In genomic region chr12:40463828-40464227, GRCm38 (mm10) we compare ENCODE assay signal across 20 mouse cellular contexts. TPM values are rescaled to one million over a fixed set of nuclear protein-coding genes. Genes with fewer than 3 reads are reported as not detected.
A peak's percentile ranks its signal among the peaks of the same experiment; 100 is the strongest.
DNase-seq lines count a peak whose midpoint lies in the region; ATAC-seq and TF ChIP-seq lines count a peak whose summit lies in the region.
"Had no signal": no experiment of that assay in that cellular context is flagged by ENCODE, and none has a peak within 500 bp of the region (broad histone marks: within the 10 kb centered on the region; RNA-seq: fewer than 3 reads in every experiment).

No protein-coding gene starts in this region.

- H3K4me1 ChIP-seq in hindbrain, postnatal 0 days (ENCODE audit: insufficient read depth, low read length) = peaks cover 28% of the 10 kb centered on the region
- H3K4me1 ChIP-seq in hindbrain, embryonic 11.5 days (replicated peaks; ENCODE audit: control insufficient read depth, insufficient read depth, low read length) = 0 out of 2 replicates have a peak, but pooled peaks cover 2% of the 10 kb centered on the region
- peaks cover 66% of the 10 kb centered on the region for H3K4me1 ChIP-seq in neural tube, embryonic 13.5 days (replicated peaks)

- no peaks in the 10 kb centered on the region for H3K27me3 ChIP-seq in hindbrain, postnatal 0 days (ENCODE audit: insufficient read depth, low read length)
- H3K27me3 ChIP-seq in hindbrain, embryonic 11.5 days (ENCODE audit: control insufficient read depth, insufficient read depth, low read length) = no peaks in the 10 kb centered on the region
- H3K27me3 ChIP-seq in neural tube, embryonic 13.5 days = no peaks in the 10 kb centered on the region
- H3K27me3 ChIP-seq: embryonic facial prominence, embryonic 15.5 days; limb, embryonic 15.5 days; neural tube, embryonic 15.5 days; Patski had no signal

- TF ChIP-seq CTCF in gastrocnemius, adult 2 months (IDR thresholded peaks at IDR 0.05) = no peak
- TF ChIP-seq CTCF in hindbrain, postnatal 0 days (IDR thresholded peaks at IDR 0.05; ENCODE audit: low read depth) = no peak

- H3K27ac ChIP-seq in gastrocnemius, adult 2 months = peak overlapping the region; percentile 81
- peak overlapping the region; percentile 46; the same call in 1 of the 2 replicates for H3K27ac ChIP-seq in hindbrain, postnatal 0 days
- H3K27ac ChIP-seq in hindbrain, embryonic 11.5 days (ENCODE audit: low read depth, low read length) = no peak overlapping the region
- 0 out of 2 replicates have a peak overlapping the region, but pooled peaks have one; percentile 42 for H3K27ac ChIP-seq in neural tube, embryonic 13.5 days (replicated peaks)
- H3K27ac ChIP-seq: embryonic facial prominence, embryonic 15.5 days; limb, embryonic 15.5 days; neural tube, embryonic 15.5 days had no signal

- H3K4me2 ChIP-seq in hindbrain, postnatal 0 days (ENCODE audit: low read depth, low read length) = no peak overlapping the region
- no peak overlapping the region for H3K4me2 ChIP-seq in hindbrain, embryonic 11.5 days (replicated peaks; ENCODE audit: low read depth, low read length)
- no peak overlapping the region for H3K4me2 ChIP-seq in neural tube, embryonic 13.5 days
- H3K4me2 ChIP-seq: embryonic facial prominence, embryonic 15.5 days; limb, embryonic 15.5 days; neural tube, embryonic 15.5 days had no signal

- H3K9ac ChIP-seq in hindbrain, postnatal 0 days (replicated peaks; ENCODE audit: low read length) = no peak overlapping the region
- H3K9ac ChIP-seq in hindbrain, embryonic 11.5 days (ENCODE audit: low read depth, low read length) = no peak overlapping the region
- no peak overlapping the region for H3K9ac ChIP-seq in neural tube, embryonic 13.5 days
- H3K9ac ChIP-seq: embryonic facial prominence, embryonic 15.5 days; limb, embryonic 15.5 days; liver, postnatal 0 days; neural tube, embryonic 15.5 days had no signal

- ATAC-seq in hindbrain, postnatal 0 days = no peak
- no peak for ATAC-seq in hindbrain, embryonic 11.5 days (ENCODE audit: low FRiP score)
- ATAC-seq in neural tube, embryonic 13.5 days (ENCODE audit: low read depth) = no peak
- ATAC-seq: activated CD4-positive, CD25-positive, alpha-beta regulatory T cell, adult 4 months; liver, postnatal 0 days; Patski had no signal

- WGBS in hindbrain, postnatal 0 days = 52% methylated on average over 2 of the region's 2 CpGs
- WGBS in hindbrain, embryonic 11.5 days = 67% methylated on average over 2 of the region's 2 CpGs
- WGBS in neural tube, embryonic 13.5 days = 57% methylated on average over 2 of the region's 2 CpGs

- peak overlapping the region; percentile 46 for H3K4me3 ChIP-seq in gastrocnemius, adult 2 months
- H3K4me3 ChIP-seq in hindbrain, postnatal 0 days (ENCODE audit: low read length) = no peak overlapping the region
- no peak overlapping the region for H3K4me3 ChIP-seq in hindbrain, embryonic 11.5 days (ENCODE audit: low read depth, low read length)
- no peak overlapping the region for H3K4me3 ChIP-seq in neural tube, embryonic 13.5 days
- H3K4me3 ChIP-seq: embryonic facial prominence, embryonic 15.5 days; limb, embryonic 15.5 days; midbrain, embryonic 10.5 days; neural tube, embryonic 15.5 days had no signal

- no peak for DNase-seq in gastrocnemius, adult 2 months
- no peak for DNase-seq in gastrocnemius, postnatal 25 days
- no peak for DNase-seq in hindbrain, postnatal 0 days (ENCODE audit: low spot score)
- no peak for DNase-seq in hindbrain, embryonic 11.5 days (ENCODE audit: low spot score)
- DNase-seq in neural tube, embryonic 10.5 days (ENCODE audit: extremely low spot score, low spot score) = no peak
- no peak for DNase-seq in embryo, embryonic 11 days
- no peak for DNase-seq in gastrocnemius, adult 18-20 months (ENCODE audit: low spot score)
- DNase-seq: adrenal gland, postnatal 14 days; kidney, adult 18-20 months; kidney, postnatal 25 days; liver, postnatal 0 days; right cerebral cortex, postnatal 4 days; thymus, postnatal 14 days had no signal

- no peaks in the 10 kb centered on the region for H3K36me3 ChIP-seq in hindbrain, postnatal 0 days (ENCODE audit: insufficient read depth, low read length)
- H3K36me3 ChIP-seq in hindbrain, embryonic 11.5 days (ENCODE audit: control insufficient read depth, insufficient read depth, low read length) = no peaks in the 10 kb centered on the region
- no peaks in the 10 kb centered on the region for H3K36me3 ChIP-seq in neural tube, embryonic 13.5 days
- H3K36me3 ChIP-seq: embryonic facial prominence, embryonic 15.5 days; limb, embryonic 15.5 days; midbrain, embryonic 10.5 days; neural tube, embryonic 15.5 days had no signal

- intact Hi-C loops in gastrocnemius, adult 2 months (cut with DNase I) = no loop called here

- H3K9me3 ChIP-seq in hindbrain, postnatal 0 days (ENCODE audit: low read length) = no peaks in the 10 kb centered on the region
- H3K9me3 ChIP-seq in hindbrain, embryonic 11.5 days (ENCODE audit: control insufficient read depth, low read length) = no peaks in the 10 kb centered on the region
- H3K9me3 ChIP-seq in neural tube, embryonic 13.5 days = no peaks in the 10 kb centered on the region
- H3K9me3 ChIP-seq: embryonic facial prominence, embryonic 15.5 days; limb, embryonic 15.5 days; midbrain, embryonic 10.5 days; neural tube, embryonic 15.5 days had no signal

RNA-seq across cellular contexts. Expression of gene Dock4, which starts 18.1 kb away (rescaled TPM):
- 10 to 100 TPM; 13.9 to 14.8 TPM for total RNA-seq in gastrocnemius, adult 2 months (2021)
- 10 to 100 TPM; 10.9 to 13.3 TPM for total RNA-seq in gastrocnemius, postnatal 25 days (2021)
- total RNA-seq in hindbrain, postnatal 0 days (2014; rRNA removed) = 25.9 and 30.7 TPM in 2 replicates
- polyA plus RNA-seq in hindbrain, postnatal 0 days (2015; fragmentation: Nextera tagmentation; extraction: Ambion mirVana) = 16.4 and 16.7 TPM in 2 replicates
- polyA plus RNA-seq in hindbrain, embryonic 11.5 days (2014; fragmentation: Nextera tagmentation; extraction: Ambion mirVana) = 19.8 and 29.4 TPM in 2 replicates
- 31.4 and 31.8 TPM in 2 replicates for polyA plus RNA-seq in neural tube, embryonic 13.5 days (2015; fragmentation: Nextera tagmentation; extraction: Ambion mirVana)
- 10 to 100 TPM in 1 of 2 experiments, 1 to 10 TPM in 1; 8.2 to 10.1 TPM for total RNA-seq in gastrocnemius, adult 18-20 months (2021)

RNA-seq across cellular contexts. Expression of gene Zfp277, which starts 18.1 kb away (rescaled TPM):
- 1 to 10 TPM; 8.5 to 8.6 TPM for total RNA-seq in gastrocnemius, adult 2 months (2021)
- total RNA-seq in gastrocnemius, postnatal 25 days (2021) = 1 to 10 TPM; 6.9 to 8.2 TPM
- total RNA-seq in hindbrain, postnatal 0 days (2014; rRNA removed) = 21.6 and 24.6 TPM in 2 replicates
- polyA plus RNA-seq in hindbrain, postnatal 0 days (2015; fragmentation: Nextera tagmentation; extraction: Ambion mirVana) = 31.1 and 32.9 TPM in 2 replicates
- 42.3 and 46.2 TPM in 2 replicates for polyA plus RNA-seq in hindbrain, embryonic 11.5 days (2014; fragmentation: Nextera tagmentation; extraction: Ambion mirVana)
- polyA plus RNA-seq in neural tube, embryonic 13.5 days (2015; fragmentation: Nextera tagmentation; extraction: Ambion mirVana) = 29.1 and 31.0 TPM in 2 replicates
- total RNA-seq in gastrocnemius, adult 18-20 months (2021) = 1 to 10 TPM; 8.0 to 9.1 TPM
